Mouse (Mus musculus) kidney, postnatal 36 days (tissue): ENCODE data around the gene Cfap61.
A peak's percentile ranks its signal among the peaks of the same experiment; 100 is the strongest.
"Not testable (repeated sequence)": the region's sequence is repeated elsewhere in the genome, so short reads cannot be mapped to it uniquely, and the experiment has no call there.

ENCODE experiments used
- DNase-seq, 2 experiments: peaks; one replicate each; pipeline ENCODE4 v3.0.0; 2021 to 2022; ENCODE audit warnings: mixed read lengths in 2 of 2

Gene Cfap61

DNA sequence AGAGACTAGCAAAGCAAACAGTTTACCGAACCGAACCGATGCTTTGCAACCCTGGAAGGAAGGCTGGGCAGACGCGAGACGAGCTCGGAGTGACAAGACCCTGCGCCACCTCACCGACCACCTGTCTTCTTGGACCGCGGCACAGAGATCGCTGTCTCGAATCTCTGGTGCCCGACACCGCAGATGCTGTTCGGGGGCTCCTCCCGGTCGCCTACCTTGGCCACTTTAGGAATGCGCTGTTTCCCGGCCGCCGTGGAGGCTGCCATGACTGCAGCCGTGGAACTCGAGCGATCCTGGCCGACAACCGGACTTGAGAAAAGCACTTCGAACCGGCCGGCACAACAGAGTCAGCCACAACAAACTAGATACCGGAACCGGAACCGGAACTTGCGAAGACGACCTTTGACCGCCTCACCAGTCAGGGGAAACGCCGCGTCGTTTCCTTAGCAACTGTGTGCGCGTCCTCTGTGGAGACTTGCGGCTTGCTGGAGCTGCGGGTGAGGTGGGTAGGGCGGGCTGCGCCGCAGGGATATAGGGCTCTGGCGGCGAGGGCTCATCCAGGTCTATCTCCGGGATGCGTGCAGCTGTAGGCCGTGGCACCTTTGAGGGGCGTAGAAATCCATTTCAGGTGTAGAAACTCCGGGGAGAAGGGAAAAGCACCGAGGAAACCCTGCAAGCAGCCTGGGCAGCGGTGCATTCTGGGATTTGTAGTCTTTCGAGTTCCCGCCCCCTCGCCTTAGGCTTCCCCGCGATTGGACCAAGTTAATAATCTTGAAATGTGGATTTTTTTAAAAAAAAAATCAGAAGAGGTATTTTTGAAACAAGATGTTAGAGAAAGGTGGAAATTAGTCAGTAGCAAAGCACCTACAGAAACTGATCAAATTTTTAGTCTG is at the start of gene Cfap61, which contains the start of gene Crnkl1:
Gene Cfap61, plus strand, starts transcription at position 446 of the 893 bp plus-strand sequence.
Gene Crnkl1, minus strand, starts transcription at position 676 of the 893 bp plus-strand sequence.
- DNase-seq, result peak; percentile 97 to 98

DNA sequence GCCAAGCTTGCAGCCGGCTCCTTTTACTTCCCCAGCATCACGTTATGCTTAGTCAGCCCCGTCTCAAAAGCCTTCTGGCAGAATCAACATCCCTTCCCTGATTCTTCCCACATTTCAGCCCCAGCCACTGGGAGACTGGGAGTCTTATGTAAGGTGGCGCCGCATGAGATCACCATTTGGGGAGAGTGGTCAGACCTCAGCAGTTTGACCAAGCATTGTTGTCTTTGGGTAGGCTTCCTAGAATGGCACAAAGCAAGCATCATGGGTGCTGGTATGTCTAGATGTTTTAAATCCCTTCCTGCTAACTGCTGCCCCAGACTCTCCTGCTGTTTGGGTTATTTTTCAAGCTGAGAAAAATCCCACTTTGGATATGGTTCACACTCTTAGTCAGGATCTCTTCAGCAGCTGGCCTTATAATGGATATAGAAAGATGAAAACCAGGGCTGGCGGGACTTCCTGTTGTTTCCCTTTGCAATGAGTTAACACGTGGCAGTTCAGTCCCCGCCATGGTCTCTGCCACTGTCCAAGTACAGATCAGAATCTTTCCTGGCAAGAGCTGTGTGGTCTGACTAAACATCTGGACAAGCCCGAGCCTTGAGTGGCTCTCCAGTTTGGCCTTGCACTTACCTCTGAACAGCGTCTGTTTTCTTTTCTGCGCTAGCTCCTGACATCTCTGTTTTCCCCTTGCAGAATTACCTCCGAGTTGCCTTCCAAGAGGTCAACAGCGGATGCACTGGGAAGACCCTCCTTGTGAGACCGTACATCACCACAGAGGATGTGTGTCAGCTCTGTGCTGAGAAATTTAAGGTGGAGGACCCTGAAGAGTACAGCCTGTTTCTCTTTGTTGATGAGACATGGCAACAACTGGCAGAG is 49.4 kb upstream of the Cfap61 start:
- peak; percentile 45 to 61 for DNase-seq

DNA sequence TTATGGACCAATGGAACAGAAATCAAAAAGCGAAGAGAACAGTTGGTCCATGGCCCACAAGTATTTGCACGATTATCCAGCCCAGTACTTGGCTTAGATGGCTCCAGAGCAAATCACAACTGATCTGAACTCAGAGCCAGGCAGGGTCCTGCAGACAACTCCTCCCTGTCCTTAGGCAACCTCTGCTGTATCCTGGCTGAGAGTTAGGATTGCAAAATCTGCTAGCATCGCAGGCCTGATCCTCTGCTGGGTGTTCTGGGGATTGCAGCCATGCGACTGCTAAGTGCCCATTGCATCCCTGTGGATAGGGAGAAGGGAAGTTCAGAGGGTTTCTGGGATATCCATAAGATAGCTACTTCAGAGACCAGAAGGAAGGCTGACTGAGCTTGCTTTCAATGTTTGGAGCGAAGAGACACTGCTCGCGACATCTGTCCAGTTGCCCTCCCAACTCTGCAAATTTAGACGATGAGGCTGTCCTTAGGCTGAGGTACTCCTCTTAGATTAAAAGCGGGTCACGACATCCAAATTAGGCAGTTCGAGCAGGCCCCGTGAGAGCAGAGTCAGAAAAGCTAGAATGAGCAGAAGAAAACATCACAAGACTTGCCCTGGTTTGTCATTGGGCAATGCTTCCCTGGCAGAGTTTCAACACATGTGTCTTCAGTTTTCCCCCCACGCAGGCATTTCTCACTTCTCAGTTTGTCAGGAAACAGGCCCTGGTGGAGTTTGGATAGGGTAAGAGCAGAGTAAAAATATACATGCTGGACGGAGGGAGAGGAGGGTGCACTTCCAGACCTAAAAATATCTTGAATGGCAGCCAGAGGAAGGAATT is 46.4 kb upstream of the Cfap61 start:
- peak; percentile 65 to 81 for DNase-seq

DNA sequence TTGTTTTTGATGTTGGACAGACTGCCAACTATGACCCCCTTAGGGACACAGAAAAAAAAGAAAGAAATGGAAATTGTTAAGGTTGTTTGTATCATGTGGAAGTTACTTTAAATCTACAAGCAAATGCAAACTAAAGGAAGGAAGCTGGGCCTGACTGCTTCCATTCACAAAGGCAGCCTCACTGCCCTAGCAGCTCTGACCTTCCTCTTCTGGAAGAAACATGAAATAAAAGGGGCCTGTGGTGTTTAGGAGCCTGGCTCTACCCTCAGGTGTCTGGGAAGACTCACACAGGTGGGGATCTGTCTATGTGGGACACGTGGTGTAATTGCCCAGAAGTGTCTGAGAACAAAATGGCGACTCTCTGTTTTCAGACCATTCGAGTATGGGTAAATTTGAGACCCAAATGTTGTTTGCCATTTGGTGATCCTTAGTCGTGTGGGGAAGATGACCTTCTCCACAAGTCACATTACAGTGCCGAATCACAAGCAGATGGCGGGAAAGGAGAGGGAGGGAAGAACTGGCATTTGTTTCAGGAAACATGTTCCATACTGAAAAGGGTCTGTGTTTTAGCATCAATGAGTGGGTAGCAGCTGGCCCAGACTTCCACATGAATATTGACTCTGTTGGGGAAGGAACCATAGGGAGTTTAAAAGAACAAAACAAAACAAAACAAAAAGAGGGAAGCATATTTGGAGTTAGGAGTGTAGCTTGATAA is 45.7 kb upstream of the Cfap61 start:
- peak in 1 of 2 experiments; percentile 34 for DNase-seq

DNA sequence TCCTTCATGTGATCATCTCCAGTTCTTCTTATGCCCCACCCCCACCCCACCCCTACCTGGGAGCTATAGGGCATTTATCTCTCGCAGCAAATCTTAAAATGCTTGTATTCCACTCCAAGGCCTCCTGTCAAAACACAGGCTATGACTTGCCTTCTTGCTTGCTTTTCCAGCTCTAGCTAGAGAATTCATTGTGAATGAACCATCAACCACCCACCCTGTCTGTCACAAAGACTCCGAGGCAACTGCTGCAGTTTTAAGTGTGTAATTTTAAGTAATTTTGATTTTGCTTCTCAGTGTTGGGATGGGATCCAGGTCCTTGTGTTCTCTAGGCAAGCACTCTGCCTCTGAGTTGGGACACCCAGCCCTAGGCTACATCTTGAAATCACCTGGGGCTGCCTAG is 44.0 kb upstream of the Cfap61 start:
- no peak for DNase-seq

DNA sequence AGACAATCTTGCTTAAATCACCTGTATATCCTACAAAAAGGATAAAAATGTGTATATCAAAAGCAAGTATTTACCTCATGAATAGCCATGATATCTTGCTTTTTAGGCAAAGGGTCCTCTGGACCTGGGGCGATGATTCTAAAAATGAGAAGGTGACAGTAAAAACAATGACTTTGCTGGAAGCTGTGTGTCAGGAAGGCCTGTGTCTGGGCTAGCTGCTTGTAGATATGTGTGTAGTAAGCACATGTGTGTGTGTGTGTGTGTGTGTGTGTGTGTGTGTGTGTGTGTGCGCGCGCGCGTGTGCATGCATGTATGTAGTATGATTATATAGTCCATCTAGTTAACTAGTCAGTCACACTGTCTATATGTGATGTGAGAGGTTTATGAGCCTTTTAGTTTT is 40.8 kb upstream of the Cfap61 start:
- no peak for DNase-seq

DNA sequence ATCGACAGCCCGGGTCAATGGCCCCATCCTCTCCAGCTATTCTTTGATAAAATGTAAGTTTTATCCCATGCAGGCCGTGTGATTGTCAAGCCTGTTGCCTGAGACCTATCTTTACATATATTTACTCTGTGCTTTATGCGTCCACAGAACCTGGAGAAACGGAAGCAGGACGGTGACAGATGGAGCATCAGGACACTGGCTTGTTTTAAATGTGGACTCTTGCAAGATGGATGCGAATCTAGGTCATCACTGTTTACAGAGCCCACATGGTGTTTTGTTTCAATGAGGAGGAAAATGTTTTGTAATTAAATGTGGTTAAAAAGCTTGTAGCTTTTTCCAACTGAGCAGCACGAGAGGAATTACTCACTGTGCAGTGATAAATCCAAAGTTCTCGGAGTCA is 36.5 kb upstream of the Cfap61 start:
- DNase-seq, result no peak

DNA sequence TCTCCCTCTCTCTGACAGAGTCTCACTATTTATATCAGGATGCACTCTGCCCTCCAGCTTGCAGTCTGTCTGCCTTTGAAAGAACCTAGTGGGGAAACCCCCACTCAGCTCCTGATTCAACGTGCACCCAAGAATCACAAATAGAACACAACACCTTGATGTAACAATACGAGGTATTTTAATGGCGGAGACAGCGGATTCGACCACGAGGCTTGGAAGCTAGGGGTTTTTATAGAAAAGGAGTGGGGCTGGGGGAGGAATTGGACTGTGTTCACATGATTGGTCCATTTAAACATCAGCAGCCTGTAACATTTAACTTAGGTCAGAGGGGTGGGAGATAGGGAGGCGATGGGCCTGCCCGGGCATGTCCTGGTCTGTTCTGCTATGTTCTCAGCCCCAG is 34.3 kb upstream of the Cfap61 start:
- DNase-seq, result not testable (repeated sequence)

DNA sequence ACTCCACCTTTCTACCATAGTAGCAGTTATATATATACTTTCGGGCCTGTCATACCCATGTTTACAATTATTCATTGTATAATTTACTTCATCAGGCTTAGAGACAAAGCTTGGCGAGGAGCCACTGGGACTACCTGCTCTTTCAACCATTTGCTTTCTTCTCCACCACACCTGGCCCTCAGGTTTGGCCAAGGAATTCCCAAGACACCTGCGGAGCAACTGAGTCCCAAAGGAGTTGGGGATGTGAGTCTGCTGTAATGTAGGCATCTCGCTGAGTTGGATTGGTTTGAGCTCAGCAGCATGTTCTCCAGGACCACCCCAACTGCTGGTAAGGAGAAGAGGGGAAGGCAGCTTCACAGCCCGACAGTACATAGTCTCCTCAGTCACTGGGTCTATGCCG is 32.7 kb upstream of the Cfap61 start, which contains the start of gene Naa20:
Gene Naa20, plus strand, starts transcription at position 239 of the 400 bp plus-strand sequence.
- no peak for DNase-seq

DNA sequence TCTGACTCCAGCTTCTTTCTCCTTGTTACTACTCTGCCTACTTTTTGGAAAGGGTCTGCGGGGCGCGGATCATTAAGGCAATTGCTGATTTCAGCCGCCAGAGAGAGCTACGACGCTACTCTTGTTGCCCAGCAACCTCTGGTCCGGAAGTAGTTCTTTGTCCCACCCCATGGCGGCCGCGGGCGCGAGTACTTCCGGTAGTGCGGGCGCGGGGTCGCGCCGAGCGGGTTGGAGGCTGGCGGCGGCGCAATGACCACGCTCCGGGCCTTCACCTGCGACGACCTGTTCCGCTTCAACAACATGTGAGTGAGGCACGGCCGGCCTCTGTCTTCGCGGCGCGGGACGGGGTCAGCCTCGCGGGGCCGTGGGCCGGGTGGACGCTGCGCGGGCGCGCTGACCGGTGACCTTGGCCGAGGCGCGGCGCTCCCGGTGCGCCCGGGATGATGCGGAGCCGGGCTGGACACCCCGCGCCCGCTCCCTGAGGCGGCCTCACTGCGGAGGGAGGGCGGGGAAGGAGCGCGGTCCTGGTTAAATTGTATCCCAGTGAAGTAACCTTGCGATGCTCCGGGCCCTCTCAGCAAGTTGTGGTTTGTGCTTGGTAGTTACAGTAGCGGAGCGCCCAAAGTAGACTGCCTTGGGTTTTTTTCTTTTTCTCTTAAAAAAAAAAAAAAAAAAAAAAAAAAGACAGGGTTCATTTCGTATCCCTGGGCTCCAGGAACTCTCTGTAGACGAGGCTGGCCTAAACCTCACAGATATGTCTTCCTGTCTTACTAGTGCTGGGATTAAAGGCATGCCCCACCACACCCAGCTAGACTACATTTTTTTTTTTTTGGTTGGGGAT is 31.3 kb upstream of the Cfap61 start:
- DNase-seq, result peak; percentile 94 to 95

DNA sequence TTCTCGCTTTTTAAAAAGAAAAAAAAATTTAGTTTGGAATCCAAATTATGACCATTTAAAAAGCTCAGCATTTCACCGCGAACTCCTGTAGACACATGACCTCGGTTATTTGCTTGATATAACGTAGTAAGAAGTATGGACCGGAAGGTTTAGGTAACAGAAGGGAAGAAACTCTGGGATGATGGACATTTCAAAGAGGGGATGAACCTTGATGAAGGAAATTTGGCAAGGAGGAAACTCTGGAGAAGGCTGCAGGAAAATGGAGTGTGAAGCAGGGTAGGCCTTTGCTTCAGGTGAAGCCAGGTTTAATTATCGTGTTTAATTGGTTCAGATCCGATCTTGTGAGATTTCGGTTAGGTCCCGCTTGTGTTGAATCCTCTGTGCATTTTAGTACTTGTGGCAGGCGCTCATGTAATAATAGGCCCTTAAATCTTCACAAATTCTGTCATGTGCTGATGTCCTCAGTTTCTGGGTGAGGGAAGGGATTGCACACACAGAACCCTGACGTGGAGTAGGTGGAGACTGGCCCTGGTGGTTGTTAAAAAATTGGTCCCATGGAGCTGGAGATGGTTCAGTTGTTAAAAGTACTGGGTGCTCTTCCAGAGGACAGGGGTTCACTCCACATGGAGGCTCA is 30.5 kb upstream of the Cfap61 start:
- peak in 1 of 2 experiments; percentile 15 for DNase-seq

DNA sequence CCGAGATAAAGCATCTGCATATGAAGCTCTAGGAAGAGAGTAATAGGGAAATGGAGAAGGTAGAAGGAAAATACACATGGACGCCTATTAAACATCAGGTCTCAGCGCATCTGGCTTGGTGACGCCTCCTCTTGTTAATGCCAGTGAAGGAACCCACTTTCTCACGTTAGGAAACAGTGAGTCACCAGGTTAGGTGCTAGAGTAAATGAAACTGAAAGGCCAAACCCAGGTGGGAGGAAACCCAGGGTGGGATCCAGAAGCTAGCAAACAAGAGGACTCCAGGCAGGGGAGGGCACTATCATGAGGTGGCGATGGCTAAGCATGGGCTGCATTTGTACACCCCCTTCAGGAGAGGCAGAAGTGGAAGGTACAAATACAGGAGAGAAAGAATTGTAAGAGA is 29.4 kb upstream of the Cfap61 start:
- DNase-seq, result no peak

DNA sequence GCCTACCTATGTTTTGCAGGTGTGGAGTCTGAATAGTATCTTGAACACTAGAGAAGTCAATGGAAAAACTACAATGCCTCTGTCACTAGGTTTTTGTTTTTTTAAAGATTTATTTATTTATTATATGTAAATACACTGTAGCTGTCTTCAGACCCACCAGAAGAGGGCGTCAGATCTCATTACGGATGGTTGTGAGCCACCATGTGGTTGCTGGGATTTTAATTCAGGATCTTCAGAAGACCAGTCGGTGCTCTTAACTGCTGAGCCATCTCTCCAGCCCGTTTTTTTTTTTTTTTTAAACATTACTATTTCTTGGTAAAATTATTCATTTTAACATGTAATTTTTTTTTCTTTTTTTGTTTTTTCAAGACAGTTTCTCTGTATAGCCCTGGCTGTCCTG is 28.7 kb upstream of the Cfap61 start:
- not testable (repeated sequence) for DNase-seq

DNA sequence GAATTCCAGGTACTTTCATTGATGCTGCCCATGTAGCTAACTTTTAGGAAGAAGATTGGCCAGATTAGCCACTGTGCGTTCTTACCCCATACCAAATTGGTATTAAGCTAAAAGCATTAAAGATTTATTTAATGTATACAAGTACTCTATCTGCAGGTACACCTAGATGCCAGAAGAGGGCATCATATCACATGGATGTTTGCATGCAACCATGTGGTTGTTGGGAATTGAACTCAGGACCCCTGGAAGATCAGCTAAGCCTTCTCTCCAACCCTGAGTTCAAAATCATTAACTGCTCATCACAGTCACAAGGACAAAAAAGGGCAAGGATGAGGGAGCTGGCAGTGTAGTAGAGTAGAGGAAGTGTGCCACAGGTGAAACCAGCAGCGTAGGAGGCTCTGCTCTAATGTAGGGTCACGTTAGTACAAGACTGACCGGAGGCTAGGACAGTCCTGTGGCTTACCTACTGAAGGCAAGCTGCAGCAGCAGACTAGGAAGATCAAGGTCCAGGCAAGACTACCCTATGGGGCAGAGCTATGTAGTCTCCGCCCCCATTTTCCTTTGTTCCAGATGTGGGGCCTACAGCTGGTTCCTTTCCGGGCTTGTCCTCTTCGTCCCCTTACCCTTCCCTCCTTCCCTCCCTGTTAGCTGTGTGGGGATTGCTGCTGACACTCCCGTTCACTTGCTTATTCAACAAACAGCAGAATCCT is 13.5 kb upstream of the Cfap61 start:
- DNase-seq, result no peak

DNA sequence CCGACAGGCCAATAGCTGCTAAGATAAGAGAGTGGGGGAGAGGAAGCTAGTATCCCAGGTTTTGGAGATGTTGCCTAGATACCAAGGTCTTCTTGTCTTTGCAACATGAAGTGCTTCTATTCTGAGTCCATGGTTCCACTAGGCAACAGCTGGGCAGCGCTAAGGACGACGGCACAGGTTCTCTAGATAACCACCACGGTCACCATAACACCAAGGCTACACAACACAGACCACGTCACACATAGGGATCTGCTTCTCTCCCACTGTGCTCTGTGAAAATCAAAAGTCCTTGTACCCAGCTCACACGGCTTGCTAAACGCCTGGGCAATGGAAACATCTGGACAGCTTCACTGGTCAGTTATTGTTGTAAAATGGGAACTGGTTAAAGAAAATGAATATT is 2.4 kb downstream of the Cfap61 start:
- DNase-seq, result no peak

DNA sequence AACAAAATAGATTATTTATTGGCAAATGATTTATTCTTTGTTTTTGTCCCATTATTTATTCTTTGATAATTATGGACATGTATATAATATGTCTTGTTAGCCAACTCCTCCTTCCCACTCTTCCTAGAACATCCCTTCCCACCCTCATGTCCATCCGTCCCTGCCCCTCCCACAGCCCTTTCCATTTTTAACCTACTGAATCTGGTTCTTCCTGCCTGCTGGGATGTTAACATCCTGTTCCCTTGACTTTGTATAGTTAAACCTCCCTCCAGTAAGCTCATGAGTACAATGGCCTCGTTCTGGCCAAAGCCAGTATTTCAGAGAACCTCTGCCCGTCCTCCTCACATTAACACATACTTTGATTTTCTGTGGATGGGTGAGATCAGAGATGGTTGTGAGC is 6.8 kb downstream of the Cfap61 start:
- no peak for DNase-seq

DNA sequence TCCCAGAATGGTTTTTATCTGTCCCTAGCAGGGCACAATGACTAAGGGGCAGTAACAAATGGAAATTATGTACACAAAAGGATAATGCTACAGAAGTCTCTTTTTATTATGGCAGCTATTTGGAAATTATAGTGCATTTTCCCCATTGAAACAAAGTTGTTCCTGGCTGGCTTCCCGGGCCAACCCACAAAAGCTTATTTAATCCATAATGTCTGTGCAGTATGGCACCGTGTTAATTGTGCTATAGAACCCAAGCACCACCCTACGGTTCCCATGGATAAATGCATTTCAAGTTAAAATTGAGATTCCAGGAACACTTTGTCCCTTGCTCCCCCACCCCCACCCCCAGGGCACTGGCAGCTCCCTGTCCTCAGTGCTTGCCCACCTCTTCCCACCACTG is 9.7 kb downstream of the Cfap61 start:
- no peak for DNase-seq

DNA sequence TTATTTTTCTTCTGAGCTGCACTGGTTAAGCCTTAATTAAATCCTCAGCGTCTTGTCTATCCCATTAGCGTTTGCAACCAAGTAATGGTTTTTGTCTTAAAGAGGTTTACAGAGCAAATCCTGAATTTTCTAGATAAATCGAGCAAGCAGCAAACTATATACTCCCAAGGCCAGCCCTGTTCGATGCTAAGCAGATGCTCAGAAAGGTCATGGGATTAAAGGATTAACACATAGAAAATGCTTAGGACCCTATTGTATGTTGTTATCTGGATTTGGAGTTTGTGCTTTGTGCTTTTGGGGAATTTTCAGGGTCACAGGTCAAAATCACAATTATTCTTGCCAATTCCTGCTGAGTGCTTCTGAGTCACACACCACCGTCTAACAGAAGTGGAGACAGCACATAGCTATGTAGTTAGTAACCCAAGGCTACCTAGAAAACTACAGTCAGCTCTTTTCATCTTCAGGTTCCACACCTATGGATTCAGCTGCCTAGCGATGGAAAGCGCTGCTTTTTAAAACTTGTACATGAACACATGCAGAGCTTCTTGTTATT is 13.9 kb downstream of the Cfap61 start:
- no peak for DNase-seq

DNA sequence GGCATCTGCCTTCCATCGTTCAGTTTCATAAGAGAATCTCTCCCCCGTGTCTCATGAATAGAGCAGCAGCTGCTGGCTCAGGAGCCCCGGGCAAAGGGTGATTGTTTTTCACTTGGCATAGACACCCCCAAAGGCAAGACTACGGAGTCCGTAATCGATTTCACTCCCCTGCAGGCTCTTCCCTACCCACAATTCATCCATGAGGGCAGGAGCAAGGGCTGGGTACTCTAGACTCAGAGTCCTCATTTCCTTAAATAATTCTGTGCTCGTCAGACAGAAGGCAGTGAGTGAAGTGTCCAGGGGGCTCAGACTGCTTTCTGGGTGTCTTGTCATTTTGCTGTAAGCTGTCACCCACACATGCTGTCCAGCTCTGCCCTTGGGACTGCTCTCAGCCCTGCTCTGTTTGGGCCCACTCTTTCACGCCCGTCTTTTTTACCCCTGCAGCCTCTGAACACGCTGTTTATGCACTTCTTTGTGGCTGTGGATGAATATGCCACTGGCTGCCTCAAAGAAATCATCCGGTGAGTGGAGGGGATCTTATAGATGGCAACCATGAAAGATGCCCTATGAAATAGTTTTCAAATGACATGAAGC is 15.0 kb downstream of the Cfap61 start:
- DNase-seq, result no peak
